Mouse (Mus musculus): ENCODE results near the gene Arvcf. TPM values are rescaled to one million over a fixed set of nuclear protein-coding genes. Genes with fewer than 3 reads are reported as not detected.

Arvcf gene
- polyA plus RNA-seq, 1 experiment: 26.3 TPM

DNA sequence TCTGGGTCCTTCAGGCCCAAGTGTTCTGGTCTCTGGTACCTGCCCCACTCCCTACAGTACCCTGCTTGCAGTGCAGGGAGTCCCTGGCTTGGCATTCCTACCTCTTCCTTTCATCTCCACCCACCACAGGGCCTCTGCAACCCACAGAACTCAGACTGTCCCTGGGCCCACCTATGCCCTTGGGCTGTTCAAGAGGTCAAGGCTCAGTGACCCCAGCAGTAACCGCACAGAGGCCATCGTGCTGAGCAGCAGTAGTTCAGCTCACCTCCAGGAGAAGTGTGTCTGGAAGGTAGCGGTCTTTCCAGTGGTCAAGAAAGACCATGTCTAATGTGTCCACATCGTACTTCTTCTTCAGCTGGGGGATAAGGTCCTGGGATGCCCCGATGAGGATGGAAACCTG is 62.4 kb downstream of the Arvcf start:
- Histone ChIP-seq H3K27ac (ENCODE audit: insufficient read depth, low read length) (no peak overlapping the region), H3K9ac (ENCODE audit: low read depth, poor library complexity, severe bottlenecking) (no peak overlapping the region), H3K9me3 (replicated peaks; ENCODE audit: control insufficient read depth, insufficient read depth, low read length, poor library complexity, severe bottlenecking) (no peaks in the 10 kb centered on the region), H3K4me1 (ENCODE audit: control insufficient read depth, insufficient read depth, low read length) (no peaks in the 10 kb centered on the region), H3K4me3 (ENCODE audit: low read depth, low read length) (no peak overlapping the region), H3K36me3 (ENCODE audit: control insufficient read depth, insufficient read depth, low read length, poor library complexity, severe bottlenecking) (no peaks in the 10 kb centered on the region), H3K27me3 (ENCODE audit: control insufficient read depth, insufficient read depth, low read length, poor library complexity, severe bottlenecking) (no peaks in the 10 kb centered on the region)
- no peak for TF ChIP-seq EP300 (IDR thresholded peaks at IDR 0.05; ENCODE audit: insufficient read depth, low read depth, low read length)
- no peak for TF ChIP-seq POLR2A (IDR thresholded peaks at IDR 0.05; ENCODE audit: insufficient read depth, low read length)
- no peak for TF ChIP-seq CTCF (IDR thresholded peaks at IDR 0.05; ENCODE audit: low read depth, low read length)

- Histone ChIP-seq H3K27me3 (ENCODE audit: control insufficient read depth, insufficient read depth, low read length, poor library complexity, severe bottlenecking) (no peaks in the 10 kb centered on the region), H3K36me3 (ENCODE audit: control insufficient read depth, insufficient read depth, low read length, poor library complexity, severe bottlenecking) (no peaks in the 10 kb centered on the region), H3K4me1 (ENCODE audit: control insufficient read depth, insufficient read depth, low read length) (no peaks in the 10 kb centered on the region), H3K27ac (ENCODE audit: insufficient read depth, low read length) (no peak overlapping the region), H3K9ac (ENCODE audit: low read depth, poor library complexity, severe bottlenecking) (no peak overlapping the region), H3K9me3 (replicated peaks; ENCODE audit: control insufficient read depth, insufficient read depth, low read length, poor library complexity, severe bottlenecking) (no peaks in the 10 kb centered on the region), H3K4me3 (ENCODE audit: low read depth, low read length) (no peak overlapping the region)
- no peak for TF ChIP-seq EP300 (IDR thresholded peaks at IDR 0.05; ENCODE audit: insufficient read depth, low read depth, low read length)
- TF ChIP-seq POLR2A (IDR thresholded peaks at IDR 0.05; ENCODE audit: insufficient read depth, low read length): no peak
- TF ChIP-seq CTCF (IDR thresholded peaks at IDR 0.05; ENCODE audit: low read depth, low read length): no peak
Observed at GRCm38 (mm10) chr16:18411026-18411649, 63.2 kb downstream of the Arvcf start.

- H3K9ac ChIP-seq (ENCODE audit: low read depth, poor library complexity, severe bottlenecking): no peak overlapping the region
- H3K36me3 ChIP-seq (ENCODE audit: control insufficient read depth, insufficient read depth, low read length, poor library complexity, severe bottlenecking): no peaks in the 10 kb centered on the region
- H3K27me3 ChIP-seq (ENCODE audit: control insufficient read depth, insufficient read depth, low read length, poor library complexity, severe bottlenecking): no peaks in the 10 kb centered on the region
- TF ChIP-seq CTCF (IDR thresholded peaks at IDR 0.05; ENCODE audit: low read depth, low read length) (no peak), EP300 (IDR thresholded peaks at IDR 0.05; ENCODE audit: insufficient read depth, low read depth, low read length) (no peak), POLR2A (IDR thresholded peaks at IDR 0.05; ENCODE audit: insufficient read depth, low read length) (no peak)
- H3K27ac ChIP-seq (ENCODE audit: insufficient read depth, low read length): no peak overlapping the region
- no peaks in the 10 kb centered on the region for H3K9me3 ChIP-seq (replicated peaks; ENCODE audit: control insufficient read depth, insufficient read depth, low read length, poor library complexity, severe bottlenecking)
- H3K4me1 ChIP-seq (ENCODE audit: control insufficient read depth, insufficient read depth, low read length): no peaks in the 10 kb centered on the region
- H3K4me3 ChIP-seq (ENCODE audit: low read depth, low read length): no peak overlapping the region
Observed at GRCm38 (mm10) chr16:18411802-18412476, 64.0 kb downstream of the Arvcf start.

- TF ChIP-seq CTCF (IDR thresholded peaks at IDR 0.05; ENCODE audit: low read depth, low read length) (no peak), POLR2A (IDR thresholded peaks at IDR 0.05; ENCODE audit: insufficient read depth, low read length) (no peak), EP300 (IDR thresholded peaks at IDR 0.05; ENCODE audit: insufficient read depth, low read depth, low read length) (no peak)
- H3K36me3 ChIP-seq (ENCODE audit: control insufficient read depth, insufficient read depth, low read length, poor library complexity, severe bottlenecking): no peaks in the 10 kb centered on the region
- H3K27me3 ChIP-seq (ENCODE audit: control insufficient read depth, insufficient read depth, low read length, poor library complexity, severe bottlenecking): no peaks in the 10 kb centered on the region
- H3K27ac ChIP-seq (ENCODE audit: insufficient read depth, low read length): no peak overlapping the region
- no peaks in the 10 kb centered on the region for H3K9me3 ChIP-seq (replicated peaks; ENCODE audit: control insufficient read depth, insufficient read depth, low read length, poor library complexity, severe bottlenecking)
- no peak overlapping the region for H3K9ac ChIP-seq (ENCODE audit: low read depth, poor library complexity, severe bottlenecking)
- H3K4me3 ChIP-seq (ENCODE audit: low read depth, low read length): no peak overlapping the region
- H3K4me1 ChIP-seq (ENCODE audit: control insufficient read depth, insufficient read depth, low read length): no peaks in the 10 kb centered on the region
Observed at GRCm38 (mm10) chr16:18413032-18413816, 65.2 kb downstream of the Arvcf start.

GRCm38 (mm10) chr16:18416094-18416761 is 68.2 kb downstream of the Arvcf start:
- TF ChIP-seq EP300 (IDR thresholded peaks at IDR 0.05; ENCODE audit: insufficient read depth, low read depth, low read length) (no peak), POLR2A (IDR thresholded peaks at IDR 0.05; ENCODE audit: insufficient read depth, low read length) (no peak), CTCF (IDR thresholded peaks at IDR 0.05; ENCODE audit: low read depth, low read length) (no peak)
- Histone ChIP-seq H3K27me3 (ENCODE audit: control insufficient read depth, insufficient read depth, low read length, poor library complexity, severe bottlenecking) (no peaks in the 10 kb centered on the region), H3K9ac (ENCODE audit: low read depth, poor library complexity, severe bottlenecking) (no peak overlapping the region), H3K27ac (ENCODE audit: insufficient read depth, low read length) (no peak overlapping the region), H3K36me3 (ENCODE audit: control insufficient read depth, insufficient read depth, low read length, poor library complexity, severe bottlenecking) (no peaks in the 10 kb centered on the region), H3K4me1 (ENCODE audit: control insufficient read depth, insufficient read depth, low read length) (peaks cover 3% of the 10 kb centered on the region), H3K9me3 (replicated peaks; ENCODE audit: control insufficient read depth, insufficient read depth, low read length, poor library complexity, severe bottlenecking) (no peaks in the 10 kb centered on the region), H3K4me3 (ENCODE audit: low read depth, low read length) (no peak overlapping the region)
